Mouse (Mus musculus): ENCODE results near the gene Ldlrad3. TPM values are rescaled to one million over a fixed set of nuclear protein-coding genes. Genes with fewer than 3 reads are reported as not detected.

Gene Ldlrad3
- polyA plus RNA-seq, 1 experiment, result 1.3 TPM

DNA sequence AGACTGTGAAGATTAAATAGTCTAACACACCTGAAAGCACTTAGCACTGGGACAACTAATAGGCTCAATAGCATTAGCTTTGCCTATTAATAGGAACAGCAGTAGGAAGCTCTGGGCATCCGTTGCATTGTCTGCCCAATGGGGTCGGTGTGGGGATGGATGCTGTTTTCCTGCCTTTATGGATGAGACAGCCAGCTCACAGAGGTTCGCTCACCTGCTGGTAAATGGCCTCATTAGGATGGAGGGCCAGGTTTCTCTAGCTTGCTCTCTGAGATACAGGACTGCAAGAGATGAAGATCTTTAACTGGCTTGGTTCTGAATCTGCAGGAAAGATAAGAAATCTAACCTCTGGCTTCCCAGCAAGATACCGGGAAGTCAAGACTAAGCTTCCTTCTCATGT, 284.0 kb downstream of the Ldlrad3 start:
- no peak overlapping the region for H3K27ac ChIP-seq (ENCODE audit: insufficient read depth, low read depth, low read length)
- H3K4me3 ChIP-seq (ENCODE audit: low read depth, low read length), result no peak overlapping the region
- peaks cover 9% of the 10 kb centered on the region for H3K36me3 ChIP-seq (ENCODE audit: control insufficient read depth, insufficient read depth, low read length)
- H3K4me1 ChIP-seq (ENCODE audit: control insufficient read depth, insufficient read depth, insufficient read length, low read length), result no peaks in the 10 kb centered on the region
- WGBS, result 85% methylated on average over 4 of the region's 4 CpGs
- TF ChIP-seq POLR2A (IDR thresholded peaks at IDR 0.05; ENCODE audit: low read depth, low read length) (no peak), CTCF (IDR thresholded peaks at IDR 0.05; ENCODE audit: extremely low read depth, insufficient read length, insufficient replicate concordance, low read depth, low read length) (no peak)
- no peaks in the 10 kb centered on the region for H3K27me3 ChIP-seq (ENCODE audit: control insufficient read depth, insufficient read depth, low read length)

Other genes with a start within 250 kb of the Ldlrad3 start
- gene Trim44, start 221.4 kb upstream of the Ldlrad3 start, polyA plus RNA-seq (2012; rRNA removed), result 4.1 and 4.2 TPM in 2 replicates